Mouse (Mus musculus) stomach, embryonic 15.5 days (tissue): ENCODE measurements around the gene Hcn3. TPM values are rescaled to one million over a fixed set of nuclear protein-coding genes. Genes with fewer than 3 reads are reported as not detected.

Experiments
- ATAC-seq: fragments of 200-750 bp; cut with Nextera tagmentation; 2 replicates; pipeline ENCODE4 v1.8.0; 2017; ENCODE audit warnings: low read depth, moderate number of reproducible peaks, moderate TSS enrichment; ENCODE audit not compliant: insufficient read depth, low FRiP score
- H3K27ac ChIP-seq: fragments of 300-500 bp; sonication (generic); 2 replicates; pipeline ENCODE4 v1.5.1; 2015; ENCODE audit warnings: mild to moderate bottlenecking, inconsistent platforms
- H3K27me3 ChIP-seq: fragments of 300-500 bp; sonication (generic); replicated peaks from 2 replicates; pipeline ENCODE4 v1.6.1; 2015; ENCODE audit warnings: inconsistent platforms
- H3K36me3 ChIP-seq: fragments of 300-500 bp; sonication (generic); 2 replicates; pipeline ENCODE4 v1.6.1; 2015; ENCODE audit warnings: inconsistent platforms
- H3K4me1 ChIP-seq: fragments of 300-500 bp; sonication (generic); 2 replicates; pipeline ENCODE4 v1.6.1; 2015; ENCODE audit warnings: inconsistent platforms
- H3K4me2 ChIP-seq: fragments of 300-500 bp; sonication (generic); 2 replicates; pipeline ENCODE4 v1.6.1; 2015; ENCODE audit warnings: mild to moderate bottlenecking, inconsistent platforms
- H3K4me3 ChIP-seq: fragments of 300-500 bp; sonication (generic); replicated peaks from 2 replicates; pipeline ENCODE4 v1.5.1; 2015; ENCODE audit warnings: inconsistent platforms
- H3K9ac ChIP-seq: fragments of 300-500 bp; sonication (generic); 2 replicates; pipeline ENCODE4 v1.6.1; 2015; ENCODE audit warnings: inconsistent platforms
- H3K9me3 ChIP-seq: fragments of 300-500 bp; sonication (generic); 2 replicates; pipeline ENCODE4 v1.6.1; 2016; ENCODE audit warnings: inconsistent platforms
- WGBS: fragments of 180-500 bp; shearing (Covaris S2); methylation state at CpG from one replicate; pipeline ENCODE4 v1.1.7; 2015; 5-methylcytosine and 5-hydroxymethylcytosine counted together
- polyA plus RNA-seq: library from polyadenylated mRNA; unstranded; fragments of >200 nt; fragmentation: Nextera tagmentation; extraction: Ambion mirVana; gene quantifications from 2 replicates; pipeline ENCODE4 v1.2.1, GENCODE M21; 2015

Gene Hcn3
- 2.4 and 2.6 TPM in 2 replicates for polyA plus RNA-seq

- WGBS, result under 1% methylated on average over 53 of the region's 66 CpGs
- ATAC-seq, result peak; percentile 56; the same call in 1 of the 2 replicates
- no peak within 1 kb of the TSS for H3K9ac ChIP-seq
Measured at GRCm38 (mm10) chr3:89159616-89160344, at the start of gene Hcn3. TSS of gene Hcn3 (minus strand) at chr3:89160196.

DNA sequence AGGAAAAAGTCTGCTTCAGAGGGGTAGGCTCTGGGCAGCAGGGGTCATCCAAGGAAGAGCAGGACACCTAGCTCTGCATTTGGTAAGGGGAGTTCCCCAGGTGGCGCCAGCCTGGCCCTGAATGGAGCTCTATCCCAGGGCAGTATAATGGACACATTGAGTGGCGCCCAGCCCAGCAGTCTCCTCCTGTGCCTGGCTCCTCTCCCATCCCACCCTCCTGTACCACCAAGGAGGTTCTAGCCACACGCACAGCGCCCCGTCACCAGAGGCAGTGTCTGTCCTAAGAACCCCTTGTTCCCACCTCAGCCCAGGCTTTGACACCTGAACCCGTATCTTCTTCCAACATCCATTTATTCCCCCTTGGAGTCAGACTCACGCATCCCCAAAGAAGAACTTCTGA, 49.7 kb upstream of the Hcn3 start:
- Histone ChIP-seq H3K36me3 (peaks cover 28% of the 10 kb centered on the region), H3K4me1 (peaks cover 8% of the 10 kb centered on the region), H3K27ac (no peak overlapping the region), H3K27me3 (no peaks in the 10 kb centered on the region), H3K9me3 (no peaks in the 10 kb centered on the region), H3K9ac (no peak overlapping the region), H3K4me3 (no peak overlapping the region), H3K4me2 (no peak overlapping the region)
- 84% methylated on average over 7 of the region's 7 CpGs for WGBS
- ATAC-seq, result no peak

More at GRCm38 (mm10) chr3:89159616-89160344, at the start of gene Hcn3:
- peak within 1 kb of the TSS; percentile 57 for H3K4me3 ChIP-seq
- peaks cover 12% of the 10 kb centered on the region for H3K4me1 ChIP-seq
- peak within 1 kb of the TSS; percentile 100 for H3K4me2 ChIP-seq
- peaks cover 13% of the 10 kb centered on the region; the same call in 1 of the 2 replicates for H3K27me3 ChIP-seq
- H3K27ac ChIP-seq, result no peak within 1 kb of the TSS
- no peaks in the 10 kb centered on the region for H3K36me3 ChIP-seq
- no peaks in the 10 kb centered on the region for H3K9me3 ChIP-seq

- WGBS, result 84% methylated on average over 6 of the region's 6 CpGs
- H3K27me3 ChIP-seq, result no peaks in the 10 kb centered on the region
- H3K36me3 ChIP-seq, result peaks cover 28% of the 10 kb centered on the region
- no peak overlapping the region for H3K4me2 ChIP-seq
- no peak overlapping the region for H3K9ac ChIP-seq
- H3K4me1 ChIP-seq, result peaks cover 6% of the 10 kb centered on the region; the same call in 1 of the 2 replicates
- H3K4me3 ChIP-seq, result no peak overlapping the region
- ATAC-seq, result no peak
- no peak overlapping the region for H3K27ac ChIP-seq
- no peaks in the 10 kb centered on the region for H3K9me3 ChIP-seq
Measured at GRCm38 (mm10) chr3:89208736-89209135, 48.7 kb upstream of the Hcn3 start.

DNA sequence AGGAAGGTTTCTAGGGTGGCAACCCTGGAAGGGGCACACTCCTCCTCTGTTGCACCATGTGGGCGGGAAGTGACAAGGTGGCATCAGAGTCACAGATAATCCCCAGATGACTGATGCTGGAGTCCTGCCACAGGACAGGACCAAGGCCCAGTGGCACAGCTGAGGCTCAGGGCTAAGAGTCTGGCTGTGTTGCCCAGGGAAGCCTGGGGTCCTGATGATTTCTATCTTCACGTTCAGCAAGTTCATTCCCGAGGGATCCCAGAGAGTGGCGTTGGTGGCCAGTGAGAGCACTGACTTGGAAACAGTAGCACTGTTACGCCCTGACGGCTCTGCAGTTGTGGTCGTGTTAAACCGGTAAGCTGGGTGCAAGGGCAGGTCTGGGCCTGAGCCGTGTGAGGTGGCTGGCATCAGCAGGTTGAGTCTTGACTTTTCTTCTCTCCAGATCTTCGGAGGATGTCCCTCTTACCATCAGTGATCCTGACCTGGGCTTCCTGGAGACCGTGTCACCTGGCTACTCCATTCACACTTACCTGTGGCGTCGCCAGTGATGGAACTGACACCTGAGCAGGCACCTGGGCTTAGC, 48.2 kb upstream of the Hcn3 start:
- H3K4me1 ChIP-seq, result peaks cover 9% of the 10 kb centered on the region
- no peak for ATAC-seq
- H3K27me3 ChIP-seq, result no peaks in the 10 kb centered on the region
- no peak overlapping the region for H3K4me3 ChIP-seq
- no peaks in the 10 kb centered on the region for H3K9me3 ChIP-seq
- no peak overlapping the region for H3K27ac ChIP-seq
- H3K36me3 ChIP-seq, result peaks cover 28% of the 10 kb centered on the region
- H3K9ac ChIP-seq, result no peak overlapping the region
- 83% methylated on average over 13 of the region's 13 CpGs for WGBS
- no peak overlapping the region for H3K4me2 ChIP-seq

DNA sequence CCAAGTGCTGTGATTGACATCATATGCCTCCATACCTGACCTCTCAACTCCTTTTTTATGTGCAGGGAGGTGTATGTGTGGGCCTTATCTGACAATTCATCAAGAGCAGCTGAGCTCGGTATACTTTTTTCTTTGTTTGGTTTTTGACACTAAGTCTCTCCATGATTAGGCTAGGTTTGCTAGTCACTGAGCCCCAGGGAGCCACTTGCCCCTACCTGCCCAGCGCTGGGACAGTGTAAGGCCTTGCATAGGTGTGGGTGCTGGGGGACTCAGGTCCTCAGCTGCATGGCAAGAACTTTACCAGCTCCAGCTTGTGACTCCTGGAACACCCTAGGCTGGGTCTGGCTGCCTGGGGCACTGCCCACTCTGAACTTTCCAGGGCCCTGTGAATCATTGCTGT, 46.7 kb upstream of the Hcn3 start:
- Histone ChIP-seq H3K27ac (no peak overlapping the region), H3K36me3 (peaks cover 28% of the 10 kb centered on the region), H3K4me2 (no peak overlapping the region), H3K4me3 (no peak overlapping the region), H3K4me1 (peaks cover 4% of the 10 kb centered on the region), H3K9ac (no peak overlapping the region), H3K9me3 (no peaks in the 10 kb centered on the region), H3K27me3 (no peaks in the 10 kb centered on the region)
- no peak for ATAC-seq
- 73% methylated on average over 2 of the region's 2 CpGs for WGBS

- WGBS, result 93% methylated on average over 7 of the region's 7 CpGs
- H3K4me3 ChIP-seq, result no peak overlapping the region
- ATAC-seq, result no peak
Measured at GRCm38 (mm10) chr3:89206079-89206478, 46.1 kb upstream of the Hcn3 start.

DNA sequence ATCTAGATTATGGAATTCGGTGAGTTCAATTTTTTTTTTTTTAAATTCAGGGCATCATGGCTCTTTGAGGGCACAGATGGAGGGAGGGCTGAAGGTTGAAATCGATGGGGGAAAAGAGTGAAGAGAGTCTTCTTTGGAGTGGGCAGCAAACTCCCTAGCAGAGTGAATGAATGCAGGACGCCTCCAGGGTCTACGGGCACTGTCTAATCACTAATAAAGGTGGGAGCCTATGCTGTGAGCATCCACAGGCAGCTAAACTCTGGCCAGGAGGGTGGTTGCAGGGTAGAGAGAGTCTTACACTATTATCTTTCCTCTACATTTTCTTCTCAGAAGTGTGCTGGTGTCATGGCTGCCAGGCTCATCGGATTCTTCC, 43.1 kb upstream of the Hcn3 start:
- Histone ChIP-seq H3K4me2 (peak overlapping the region; percentile 53), H3K4me3 (peak overlapping the region; percentile 48), H3K36me3 (peaks cover 16% of the 10 kb centered on the region), H3K9ac (peak overlapping the region; percentile 14; the same call in 1 of the 2 replicates), H3K9me3 (no peaks in the 10 kb centered on the region), H3K27ac (no peak overlapping the region), H3K4me1 (peaks cover 4% of the 10 kb centered on the region), H3K27me3 (no peaks in the 10 kb centered on the region)
- 32% methylated on average over 5 of the region's 5 CpGs for WGBS
- no peak for ATAC-seq

More at GRCm38 (mm10) chr3:89206079-89206478, 46.1 kb upstream of the Hcn3 start:
- Histone ChIP-seq H3K27me3 (no peaks in the 10 kb centered on the region), H3K36me3 (peaks cover 28% of the 10 kb centered on the region), H3K9me3 (no peaks in the 10 kb centered on the region), H3K27ac (no peak overlapping the region), H3K9ac (no peak overlapping the region), H3K4me2 (no peak overlapping the region), H3K4me1 (peaks cover 4% of the 10 kb centered on the region)

- peak within 1 kb of the TSS; percentile 53 for H3K4me2 ChIP-seq
- H3K9ac ChIP-seq, result peak within 1 kb of the TSS; percentile 14; the same call in 1 of the 2 replicates
- no peaks in the 10 kb centered on the region for H3K9me3 ChIP-seq
- H3K27ac ChIP-seq, result no peak within 1 kb of the TSS
- peak; percentile 82 for ATAC-seq
- peaks cover 4% of the 10 kb centered on the region for H3K4me1 ChIP-seq
- H3K27me3 ChIP-seq, result no peaks in the 10 kb centered on the region
- peaks cover 14% of the 10 kb centered on the region for H3K36me3 ChIP-seq
- WGBS, result 26% methylated on average over 13 of the region's 13 CpGs
- peak within 1 kb of the TSS; percentile 48 for H3K4me3 ChIP-seq
Measured at GRCm38 (mm10) chr3:89202253-89203141, 42.5 kb upstream of the Hcn3 start, which contains the start of gene Gba. TSS of gene Gba (plus strand) at chr3:89202928.

- WGBS, result 79% methylated on average over 3 of the region's 3 CpGs
- no peak for ATAC-seq
- Histone ChIP-seq H3K36me3 (no peaks in the 10 kb centered on the region), H3K4me3 (no peak overlapping the region), H3K9me3 (no peaks in the 10 kb centered on the region), H3K4me2 (no peak overlapping the region), H3K27me3 (no peaks in the 10 kb centered on the region), H3K9ac (no peak overlapping the region), H3K4me1 (peaks cover 12% of the 10 kb centered on the region), H3K27ac (no peak overlapping the region)
Measured at GRCm38 (mm10) chr3:89199839-89200238, 39.8 kb upstream of the Hcn3 start.

- Histone ChIP-seq H3K27ac (peak overlapping the region; percentile 84), H3K9ac (peak overlapping the region; percentile 45), H3K27me3 (no peaks in the 10 kb centered on the region), H3K9me3 (no peaks in the 10 kb centered on the region), H3K36me3 (no peaks in the 10 kb centered on the region), H3K4me1 (peaks cover 8% of the 10 kb centered on the region; the same call in 1 of the 2 replicates), H3K4me3 (peak overlapping the region; percentile 45), H3K4me2 (peak overlapping the region; percentile 66)
- peak; percentile 97 for ATAC-seq
- WGBS, result 8% methylated on average over 33 of the region's 33 CpGs
Measured at GRCm38 (mm10) chr3:89195979-89196877, 36.2 kb upstream of the Hcn3 start.

DNA sequence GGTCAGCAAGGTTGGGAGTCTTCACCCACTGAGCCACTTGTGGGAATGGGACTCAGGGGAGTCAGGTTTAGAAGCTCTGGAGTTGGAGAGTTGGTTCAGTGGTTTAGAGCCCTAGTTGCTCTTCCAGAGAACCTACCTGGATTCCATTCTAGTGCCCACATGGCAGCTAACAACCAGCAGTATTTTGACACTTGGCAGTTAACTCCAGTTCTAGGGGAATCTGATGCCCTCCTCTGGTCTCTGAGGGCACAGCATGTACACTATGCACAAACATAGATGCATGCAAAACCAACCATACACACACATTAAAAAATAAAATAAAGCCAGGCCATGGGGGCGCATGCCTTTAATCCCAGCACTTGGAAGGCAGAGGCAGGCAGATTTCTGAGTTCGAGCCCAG, 33.9 kb upstream of the Hcn3 start:
- no peaks in the 10 kb centered on the region for H3K27me3 ChIP-seq
- 0 out of 2 replicates have a peak, but pooled peaks cover under 1% of the 10 kb centered on the region for H3K36me3 ChIP-seq
- H3K4me3 ChIP-seq, result no peak overlapping the region
- no peak overlapping the region for H3K9ac ChIP-seq
- H3K9me3 ChIP-seq, result no peaks in the 10 kb centered on the region
- H3K4me1 ChIP-seq, result peaks cover 8% of the 10 kb centered on the region; the same call in 1 of the 2 replicates
- H3K4me2 ChIP-seq, result no peak overlapping the region
- no peak overlapping the region for H3K27ac ChIP-seq
- ATAC-seq, result no peak
- 93% methylated on average over 2 of the region's 2 CpGs for WGBS
